Comparison of ENCODE assay signal across 8 mouse cellular contexts in the genomic region with DNA sequence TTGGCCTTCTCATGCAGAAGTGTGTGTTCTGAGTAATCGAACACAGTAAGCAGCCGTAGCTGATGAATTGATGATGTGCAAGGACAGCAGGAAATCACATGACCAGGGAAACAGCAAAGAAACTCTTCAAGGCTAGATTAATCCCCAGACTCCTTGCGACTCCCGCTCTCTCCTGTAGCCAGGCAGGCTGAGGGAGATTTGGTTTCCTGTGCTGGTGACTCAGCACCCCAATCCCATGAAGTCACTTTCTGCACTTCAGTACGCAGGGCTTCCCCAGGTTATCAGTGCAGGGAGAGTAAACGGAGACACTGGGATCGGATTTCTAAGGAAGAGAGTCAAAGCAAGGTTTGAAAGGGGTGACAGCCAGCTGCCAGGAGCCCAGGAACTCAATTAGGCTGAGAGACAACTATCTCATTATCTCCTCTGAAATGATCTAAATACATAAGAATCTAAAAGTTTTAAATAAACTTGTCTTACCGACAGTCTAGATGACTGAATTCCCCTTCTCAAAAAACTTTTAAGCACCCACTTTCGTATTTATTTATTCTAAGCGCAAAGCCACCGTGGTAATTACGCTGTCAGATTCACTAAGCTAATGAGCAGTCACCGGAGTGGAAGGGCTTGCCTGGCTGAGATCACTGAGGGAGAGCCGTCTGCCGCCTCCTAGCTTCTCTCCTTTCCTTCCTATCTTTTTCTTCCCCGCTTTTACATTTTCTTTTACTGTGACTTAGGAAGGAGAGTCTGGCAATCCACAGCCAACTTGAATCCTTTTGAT.
A peak's percentile ranks its signal among the peaks of the same experiment; 100 is the strongest.
DNase-seq lines count a peak whose midpoint lies in the region; ATAC-seq and TF ChIP-seq lines count a peak whose summit lies in the region.

No protein-coding gene starts in this region.

- no peak for DNase-seq in lung, adult 18-20 months
- peak; percentile 79 for DNase-seq in embryo, embryonic 10 days (ENCODE audit: low spot score)
- DNase-seq in kidney, adult 2 months: no peak
- DNase-seq in ovary, postnatal 10 days (ENCODE audit: low spot score): no peak

- H3K4me2 ChIP-seq in lung, embryonic 15.5 days: peak overlapping the region; percentile 35
- H3K4me2 ChIP-seq in hindbrain, embryonic 13.5 days: peak overlapping the region; percentile 19
- H3K4me2 ChIP-seq in neural tube, embryonic 13.5 days: peak overlapping the region; percentile 34

- TF ChIP-seq POLR2A in kidney, adult 2 months (IDR thresholded peaks at IDR 0.05; ENCODE audit: low read depth, low read length): no peak

- 0 out of 2 replicates have a peak overlapping the region, but pooled peaks have one; percentile 13 for H3K9ac ChIP-seq in lung, embryonic 15.5 days
- H3K9ac ChIP-seq in hindbrain, embryonic 13.5 days: no peak overlapping the region
- H3K9ac ChIP-seq in neural tube, embryonic 13.5 days: no peak overlapping the region

- TF ChIP-seq CTCF in kidney, adult 2 months (conservative IDR thresholded peaks at IDR 0.05; ENCODE audit: insufficient read depth, insufficient read length, low read depth, low read length): no peak

- no peaks in the 10 kb centered on the region for H3K27me3 ChIP-seq in lung, embryonic 15.5 days
- no peaks in the 10 kb centered on the region for H3K27me3 ChIP-seq in hindbrain, embryonic 13.5 days
- no peaks in the 10 kb centered on the region for H3K27me3 ChIP-seq in neural tube, embryonic 13.5 days
- no peaks in the 10 kb centered on the region for H3K27me3 ChIP-seq in kidney, adult 2 months (replicated peaks; ENCODE audit: control insufficient read depth, insufficient read depth, low read length)

- no peaks in the 10 kb centered on the region for H3K9me3 ChIP-seq in lung, embryonic 15.5 days
- no peaks in the 10 kb centered on the region; the same call in 1 of the 2 replicates for H3K9me3 ChIP-seq in hindbrain, embryonic 13.5 days
- no peaks in the 10 kb centered on the region for H3K9me3 ChIP-seq in neural tube, embryonic 13.5 days

- H3K36me3 ChIP-seq in lung, embryonic 15.5 days: no peaks in the 10 kb centered on the region
- no peaks in the 10 kb centered on the region for H3K36me3 ChIP-seq in hindbrain, embryonic 13.5 days
- H3K36me3 ChIP-seq in neural tube, embryonic 13.5 days: no peaks in the 10 kb centered on the region
- no peaks in the 10 kb centered on the region for H3K36me3 ChIP-seq in kidney, adult 2 months (ENCODE audit: control insufficient read depth, insufficient read depth, low read length)

- WGBS in lung, embryonic 15.5 days: 6% methylated on average over 16 of the region's 16 CpGs
- 4% methylated on average over 16 of the region's 16 CpGs for WGBS in hindbrain, embryonic 13.5 days
- 5% methylated on average over 16 of the region's 16 CpGs for WGBS in neural tube, embryonic 13.5 days
- WGBS in kidney, adult 2 months: 33% methylated on average over 16 of the region's 16 CpGs

- peaks cover 10% of the 10 kb centered on the region for H3K4me1 ChIP-seq in lung, embryonic 15.5 days
- H3K4me1 ChIP-seq in hindbrain, embryonic 13.5 days (replicated peaks): peaks cover 20% of the 10 kb centered on the region
- H3K4me1 ChIP-seq in neural tube, embryonic 13.5 days (replicated peaks): peaks cover 20% of the 10 kb centered on the region
- no peaks in the 10 kb centered on the region for H3K4me1 ChIP-seq in kidney, adult 2 months (ENCODE audit: control insufficient read depth, insufficient read depth, low read length)

- peak; percentile 39; the same call in 1 of the 2 replicates for ATAC-seq in lung, embryonic 15.5 days (ENCODE audit: borderline replicate concordance, extremely low read depth, low FRiP score, low TSS enrichment)
- ATAC-seq in hindbrain, embryonic 13.5 days (ENCODE audit: low FRiP score): no peak
- ATAC-seq in neural tube, embryonic 13.5 days (ENCODE audit: low read depth): 0 out of 2 replicates have a peak, but pooled peaks have one; percentile 61
- no peak for ATAC-seq in CD4-positive, CD25-positive, alpha-beta regulatory T cell, adult 4 months

- 0 out of 2 replicates have a peak overlapping the region, but pooled peaks have one; percentile 4 for H3K4me3 ChIP-seq in lung, embryonic 15.5 days
- H3K4me3 ChIP-seq in hindbrain, embryonic 13.5 days: no peak overlapping the region
- no peak overlapping the region for H3K4me3 ChIP-seq in neural tube, embryonic 13.5 days
- H3K4me3 ChIP-seq in kidney, adult 2 months (ENCODE audit: insufficient read depth, low read depth, low read length): no peak overlapping the region

- H3K27ac ChIP-seq in lung, embryonic 15.5 days: no peak overlapping the region
- H3K27ac ChIP-seq in hindbrain, embryonic 13.5 days: no peak overlapping the region
- H3K27ac ChIP-seq in neural tube, embryonic 13.5 days (replicated peaks): no peak overlapping the region
- H3K27ac ChIP-seq in kidney, adult 2 months (ENCODE audit: insufficient read depth, low read depth, low read length): no peak overlapping the region

Comparison
In these comparisons a context has a peak if more than half of its experiments do, and no peak if none do; other contexts are left out.
1. ATAC-seq: peak in lung, embryonic 15.5 days (single experiment) and neural tube, embryonic 13.5 days (single experiment); none in hindbrain, embryonic 13.5 days (single experiment) and CD4-positive, CD25-positive, alpha-beta regulatory T cell, adult 4 months (single experiment).
2. Peak in every context shown above with its lines, with median percentiles within 50 percentile points of each other: H3K4me2 ChIP-seq.